Mouse (Mus musculus): ENCODE measurements around the gene Stap2. TPM values are rescaled to one million over a fixed set of nuclear protein-coding genes. Genes with fewer than 3 reads are reported as not detected.

The Stap2 gene
- polyA plus RNA-seq, 1 experiment = 64.6 TPM

- no peak for DNase-seq (ENCODE audit: low read depth)
Measured at GRCm38 (mm10) chr17:55959946-55960740, 45.2 kb downstream of the Stap2 start.

GRCm38 (mm10) chr17:55958918-55959728, 46.3 kb downstream of the Stap2 start, which contains the start of gene Yju2:
Gene Yju2, plus strand, starts transcription at chr17:55959099.
- DNase-seq (ENCODE audit: low read depth) = peak; percentile 85

- no peak for DNase-seq (ENCODE audit: low read depth)
Measured at GRCm38 (mm10) chr17:55958584-55958886, 46.8 kb downstream of the Stap2 start.

- no peak for DNase-seq (ENCODE audit: low read depth)
Measured at GRCm38 (mm10) chr17:55957726-55958583, 47.4 kb downstream of the Stap2 start.

GRCm38 (mm10) chr17:55957168-55957567, 48.2 kb downstream of the Stap2 start:
- no peak for DNase-seq (ENCODE audit: low read depth)

- DNase-seq (ENCODE audit: low read depth) = no peak
Measured at GRCm38 (mm10) chr17:55956591-55956990, 48.8 kb downstream of the Stap2 start.

- DNase-seq (ENCODE audit: low read depth) = no peak
Measured at GRCm38 (mm10) chr17:55956129-55956528, 49.3 kb downstream of the Stap2 start.

GRCm38 (mm10) chr17:55954229-55954628, 51.2 kb downstream of the Stap2 start:
- DNase-seq (ENCODE audit: low read depth) = no peak

- DNase-seq (ENCODE audit: low read depth) = no peak
Measured at GRCm38 (mm10) chr17:55953751-55954150, 51.6 kb downstream of the Stap2 start.

- DNase-seq (ENCODE audit: low read depth) = no peak
Measured at GRCm38 (mm10) chr17:55952447-55953027, 52.8 kb downstream of the Stap2 start, which contains the start of gene Ebi3. Gene Ebi3, plus strand, starts transcription at chr17:55952640.

GRCm38 (mm10) chr17:55952041-55952440, 53.3 kb downstream of the Stap2 start:
- no peak for DNase-seq (ENCODE audit: low read depth)

GRCm38 (mm10) chr17:55950601-55951000, 54.8 kb downstream of the Stap2 start:
- no peak for DNase-seq (ENCODE audit: low read depth)

- DNase-seq (ENCODE audit: low read depth) = no peak
Measured at GRCm38 (mm10) chr17:55949400-55949799, 56.0 kb downstream of the Stap2 start, which contains the start of gene Zfp119b. Gene Zfp119b, minus strand, starts transcription at chr17:55949500.

- DNase-seq (ENCODE audit: low read depth) = no peak
Measured at GRCm38 (mm10) chr17:55948647-55949046, 56.7 kb downstream of the Stap2 start.

Other genes starting within 250 kb of the Stap2 start
- 0.74 and 0.85 TPM in 2 replicates for gene Zfp119a, start 126.7 kb downstream of the Stap2 start, polyA plus RNA-seq (2012; rRNA removed)
- 1.9 and 3.0 TPM in 2 replicates for gene Zfp959, start 113.5 kb downstream of the Stap2 start, polyA plus RNA-seq (2012; rRNA removed)
- gene Zfp119b, start 56.1 kb downstream of the Stap2 start, polyA plus RNA-seq (2012; rRNA removed) = 0.93 and 1.3 TPM in 2 replicates
- gene Ebi3, start 52.9 kb downstream of the Stap2 start, polyA plus RNA-seq (2012; rRNA removed) = 3.8 and 7.3 TPM in 2 replicates
- gene Yju2, start 46.5 kb downstream of the Stap2 start, polyA plus RNA-seq (2012; rRNA removed) = 8.3 and 8.5 TPM in 2 replicates
- gene Shd, start 35.1 kb downstream of the Stap2 start, polyA plus RNA-seq (2012; rRNA removed) = 5.8 and 7.2 TPM in 2 replicates
- gene Fsd1, start 19.1 kb downstream of the Stap2 start, polyA plus RNA-seq (2012; rRNA removed) = 0.15 and 0.44 TPM in 2 replicates
- 106 and 110 TPM in 2 replicates for gene Mpnd, start 127 bp upstream of the Stap2 start, polyA plus RNA-seq (2012; rRNA removed)
- 58.6 and 73.4 TPM in 2 replicates for gene Sh3gl1, start 31.1 kb upstream of the Stap2 start, polyA plus RNA-seq (2012; rRNA removed)
- 2.8 and 2.9 TPM in 2 replicates for gene Chaf1a, start 34.9 kb upstream of the Stap2 start, polyA plus RNA-seq (2012; rRNA removed)
- 100 and 112 TPM in 2 replicates for gene Ubxn6, start 69.4 kb upstream of the Stap2 start, polyA plus RNA-seq (2012; rRNA removed)
- 41.4 and 45.4 TPM in 2 replicates for gene Hdgfl2, start 74.0 kb upstream of the Stap2 start, polyA plus RNA-seq (2012; rRNA removed)
- 600 and 937 TPM in 2 replicates for gene Plin4, start 104.2 kb upstream of the Stap2 start, polyA plus RNA-seq (2012; rRNA removed)
- gene Plin5, start 112.0 kb upstream of the Stap2 start, polyA plus RNA-seq (2012; rRNA removed) = 15.6 and 21.5 TPM in 2 replicates
- 306 and 347 TPM in 2 replicates for gene Lrg1, start 116.4 kb upstream of the Stap2 start, polyA plus RNA-seq (2012; rRNA removed)
- gene Sema6b, start 134.8 kb upstream of the Stap2 start, polyA plus RNA-seq (2012; rRNA removed) = 9.9 and 10.9 TPM in 2 replicates
- 3.6 and 4.3 TPM in 2 replicates for gene Tnfaip8l1, start 156.9 kb upstream of the Stap2 start, polyA plus RNA-seq (2012; rRNA removed)
- gene Mydgf, start 178.3 kb upstream of the Stap2 start, polyA plus RNA-seq (2012; rRNA removed) = 88.2 and 96.4 TPM in 2 replicates
- 34.1 and 36.9 TPM in 2 replicates for gene Dpp9, start 213.3 kb upstream of the Stap2 start, polyA plus RNA-seq (2012; rRNA removed)